Mouse (Mus musculus): ENCODE data around the gene Cdh23.

Cdh23 gene

DNA sequence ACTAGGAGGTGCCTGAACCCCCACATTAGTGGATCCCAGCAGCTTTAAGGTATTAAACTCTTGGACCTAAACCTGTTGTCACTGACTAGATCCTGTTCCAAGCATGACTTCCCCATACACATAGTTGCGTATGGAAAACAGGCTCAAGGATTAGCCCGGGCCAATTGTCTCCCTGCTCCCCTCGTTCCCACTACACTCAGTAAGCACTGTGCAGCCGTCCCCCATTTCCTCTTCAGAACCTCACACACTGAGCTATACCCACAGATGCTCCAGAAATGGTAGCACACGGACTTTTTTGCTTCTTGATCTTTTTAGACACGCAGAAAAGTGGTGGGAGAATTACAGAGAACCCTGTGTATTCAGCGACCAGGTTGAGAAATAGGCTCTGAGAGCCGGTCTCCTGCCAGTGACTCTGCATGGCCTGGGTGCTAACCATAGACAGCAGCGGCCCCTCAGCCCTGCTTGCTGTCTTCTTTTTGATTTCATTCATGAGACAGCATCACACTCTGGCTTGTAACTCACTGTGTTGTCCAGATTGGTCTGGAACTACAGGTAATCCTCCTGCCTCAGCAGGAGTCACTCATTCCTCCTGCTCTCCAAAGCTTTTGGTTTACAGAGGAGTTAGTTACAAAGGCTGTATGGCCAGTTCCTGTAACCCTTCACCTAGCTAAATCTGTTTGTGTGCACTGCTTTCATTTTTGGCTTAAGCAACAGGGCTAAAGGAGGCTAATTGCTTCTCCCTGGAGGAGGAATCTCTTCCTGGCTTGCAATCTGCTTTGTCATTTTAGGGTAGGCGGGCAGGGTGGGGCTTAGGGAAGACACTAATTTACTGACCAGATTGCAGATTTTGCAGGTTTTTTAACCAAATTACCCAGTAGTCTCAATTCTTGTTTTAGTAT, 413.9 kb downstream of the Cdh23 start:
- no peaks in the 10 kb centered on the region for H3K27me3 ChIP-seq (ENCODE audit: control insufficient read depth, insufficient read depth, low read length, poor library complexity, severe bottlenecking)
- H3K36me3 ChIP-seq (ENCODE audit: control insufficient read depth, insufficient read depth, low read length, poor library complexity, severe bottlenecking), result peaks cover 1% of the 10 kb centered on the region; the same call in 1 of the 2 replicates
- DNase-seq (ENCODE audit: low read depth, low spot score), result no peak

DNA sequence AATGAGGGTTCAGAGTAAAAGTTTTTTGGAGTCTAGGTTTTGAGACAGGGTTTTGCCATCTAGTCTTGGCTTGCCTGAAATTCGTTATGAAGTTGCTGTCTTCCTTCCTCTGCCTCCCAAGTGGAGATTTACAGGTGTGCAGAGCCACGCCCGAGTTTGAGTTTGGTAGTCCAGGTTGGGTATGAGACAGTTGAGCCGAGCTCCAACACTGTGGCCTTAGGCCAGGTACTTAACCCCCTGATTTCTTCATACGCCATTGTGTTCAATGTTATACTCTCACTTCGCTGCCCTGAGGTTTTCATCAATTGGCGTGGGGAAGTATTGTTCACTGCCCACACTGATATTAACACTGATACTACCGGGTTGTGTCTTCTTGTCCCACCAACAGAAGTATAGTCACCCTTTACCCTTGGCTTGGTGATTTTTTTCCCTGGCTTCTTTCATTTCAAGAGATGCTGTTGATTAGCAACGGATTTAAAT, 414.7 kb downstream of the Cdh23 start:
- no peak for DNase-seq (ENCODE audit: low read depth, low spot score)
- H3K27me3 ChIP-seq (ENCODE audit: control insufficient read depth, insufficient read depth, low read length, poor library complexity, severe bottlenecking), result no peaks in the 10 kb centered on the region
- H3K36me3 ChIP-seq (ENCODE audit: control insufficient read depth, insufficient read depth, low read length, poor library complexity, severe bottlenecking), result peaks cover 1% of the 10 kb centered on the region; the same call in 1 of the 2 replicates

DNA sequence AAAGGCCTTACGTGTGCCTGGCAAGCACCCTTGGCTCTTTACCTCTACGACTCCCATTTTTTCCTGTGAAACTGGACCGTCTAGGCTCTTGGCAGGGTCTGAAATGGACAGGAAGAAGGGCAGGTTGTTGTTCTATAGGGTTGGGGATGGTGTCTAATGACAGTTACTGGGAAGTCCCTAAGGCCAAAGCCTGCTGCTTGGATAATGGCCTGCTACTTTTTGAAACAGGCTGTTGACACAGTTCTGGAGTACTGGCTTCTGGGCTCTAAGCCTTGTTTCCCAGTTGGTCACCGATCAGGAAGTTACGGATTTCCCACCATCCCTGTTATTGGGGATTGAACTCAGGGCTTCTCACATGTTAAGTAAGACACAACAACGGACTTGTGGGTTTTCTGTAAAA, 415.9 kb downstream of the Cdh23 start:
- no peak for DNase-seq (ENCODE audit: low read depth, low spot score)
- Histone ChIP-seq H3K36me3 (ENCODE audit: control insufficient read depth, insufficient read depth, low read length, poor library complexity, severe bottlenecking) (peaks cover 1% of the 10 kb centered on the region; the same call in 1 of the 2 replicates), H3K27me3 (ENCODE audit: control insufficient read depth, insufficient read depth, low read length, poor library complexity, severe bottlenecking) (no peaks in the 10 kb centered on the region)

DNA sequence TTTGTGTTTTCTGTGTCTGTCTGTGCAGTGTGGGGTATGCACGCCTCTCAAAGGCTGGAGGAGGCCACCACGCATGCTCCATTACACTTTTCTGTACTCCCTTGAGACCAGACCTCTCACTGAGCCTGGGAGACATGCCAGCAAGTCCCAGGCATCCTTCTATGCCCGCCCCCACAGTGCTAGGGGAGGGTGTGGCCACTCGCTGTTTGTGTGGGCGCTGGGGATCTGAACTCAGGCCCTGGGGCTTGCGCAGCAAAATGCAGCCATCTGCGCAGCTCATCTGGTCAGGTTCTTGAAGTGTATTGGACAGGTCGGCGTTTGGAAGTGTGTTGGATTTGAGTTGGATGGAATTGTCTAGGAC, 416.4 kb downstream of the Cdh23 start:
- Histone ChIP-seq H3K36me3 (ENCODE audit: control insufficient read depth, insufficient read depth, low read length, poor library complexity, severe bottlenecking) (0 out of 2 replicates have a peak, but pooled peaks cover 1% of the 10 kb centered on the region), H3K27me3 (ENCODE audit: control insufficient read depth, insufficient read depth, low read length, poor library complexity, severe bottlenecking) (no peaks in the 10 kb centered on the region)
- peak; percentile 64 for DNase-seq (ENCODE audit: low read depth, low spot score)

DNA sequence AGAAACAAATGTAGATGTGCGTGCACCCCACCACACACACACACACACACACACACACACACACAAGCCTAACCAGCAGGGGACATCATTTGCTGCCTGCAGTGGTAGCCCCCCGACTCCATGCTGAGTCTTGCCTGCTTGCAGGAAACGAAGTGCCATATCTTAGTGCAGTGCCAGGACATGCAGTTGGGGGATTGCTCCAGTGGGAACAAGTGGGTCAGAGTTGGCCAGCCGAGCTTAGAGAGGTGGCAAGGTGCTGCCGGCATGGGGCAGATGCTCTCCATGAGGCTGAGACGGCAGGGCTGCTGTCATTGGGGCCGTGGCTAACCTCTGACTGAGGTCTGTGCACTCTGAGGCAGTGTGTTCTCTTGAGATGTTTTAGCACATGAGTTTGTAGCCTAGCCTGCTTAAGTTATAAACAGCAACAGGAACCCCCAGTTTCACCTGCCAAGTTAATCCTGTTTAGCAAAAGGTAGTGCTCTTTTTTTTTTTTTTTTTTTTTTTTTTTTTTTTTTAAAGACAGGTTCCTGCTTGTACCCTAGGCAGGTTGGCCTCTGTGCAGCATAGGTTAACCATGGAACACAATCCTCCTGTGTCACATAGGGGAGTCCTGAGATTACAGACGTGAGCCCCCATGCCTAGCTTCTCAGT, 416.9 kb downstream of the Cdh23 start:
- peak; percentile 47 for DNase-seq (ENCODE audit: low read depth, low spot score)
- no peaks in the 10 kb centered on the region for H3K27me3 ChIP-seq (ENCODE audit: control insufficient read depth, insufficient read depth, low read length, poor library complexity, severe bottlenecking)
- 0 out of 2 replicates have a peak, but pooled peaks cover 1% of the 10 kb centered on the region for H3K36me3 ChIP-seq (ENCODE audit: control insufficient read depth, insufficient read depth, low read length, poor library complexity, severe bottlenecking)

DNA sequence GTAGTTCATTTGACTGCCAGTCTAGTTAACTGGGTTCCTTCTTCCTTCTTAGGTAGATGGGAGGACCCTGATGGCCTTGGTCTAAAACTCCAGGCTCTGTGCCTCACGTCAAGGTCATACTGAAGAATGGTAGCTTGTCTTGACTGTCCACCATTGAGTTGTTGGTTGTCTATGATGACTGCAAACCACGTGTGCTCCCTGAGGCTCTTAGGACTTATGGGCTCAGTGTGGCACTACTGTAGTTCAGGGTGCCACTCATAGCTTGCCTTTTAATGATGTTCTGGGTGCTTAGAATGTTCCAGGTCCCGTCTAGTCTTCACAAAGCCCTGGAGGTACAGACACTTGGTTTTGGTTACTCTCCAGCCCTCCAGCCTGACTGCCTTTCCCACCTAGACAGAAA, 417.5 kb downstream of the Cdh23 start:
- H3K36me3 ChIP-seq (ENCODE audit: control insufficient read depth, insufficient read depth, low read length, poor library complexity, severe bottlenecking), result 0 out of 2 replicates have a peak, but pooled peaks cover 1% of the 10 kb centered on the region
- H3K27me3 ChIP-seq (ENCODE audit: control insufficient read depth, insufficient read depth, low read length, poor library complexity, severe bottlenecking), result no peaks in the 10 kb centered on the region
- no peak for DNase-seq (ENCODE audit: low read depth, low spot score)

DNA sequence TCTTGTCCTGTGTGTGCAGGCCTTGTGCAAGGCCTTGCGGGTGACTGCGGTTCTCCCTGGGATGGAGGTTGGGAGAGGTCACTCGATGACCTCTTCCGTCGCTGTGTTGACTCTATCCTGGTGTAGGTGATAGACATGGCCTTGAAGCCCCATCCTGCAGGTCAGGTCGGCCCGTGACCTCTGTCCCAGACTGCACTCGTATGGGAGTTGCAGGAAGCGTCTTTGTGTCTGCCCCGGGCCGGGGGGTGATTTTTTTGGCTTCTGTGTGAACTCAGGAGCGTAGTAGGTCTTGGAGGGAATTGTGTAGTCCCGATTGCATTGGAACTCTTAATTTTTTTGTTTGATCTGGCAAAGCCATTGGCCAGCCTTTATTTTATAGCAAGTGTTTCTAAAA, 418.3 kb downstream of the Cdh23 start:
- DNase-seq (ENCODE audit: low read depth, low spot score), result no peak

DNA sequence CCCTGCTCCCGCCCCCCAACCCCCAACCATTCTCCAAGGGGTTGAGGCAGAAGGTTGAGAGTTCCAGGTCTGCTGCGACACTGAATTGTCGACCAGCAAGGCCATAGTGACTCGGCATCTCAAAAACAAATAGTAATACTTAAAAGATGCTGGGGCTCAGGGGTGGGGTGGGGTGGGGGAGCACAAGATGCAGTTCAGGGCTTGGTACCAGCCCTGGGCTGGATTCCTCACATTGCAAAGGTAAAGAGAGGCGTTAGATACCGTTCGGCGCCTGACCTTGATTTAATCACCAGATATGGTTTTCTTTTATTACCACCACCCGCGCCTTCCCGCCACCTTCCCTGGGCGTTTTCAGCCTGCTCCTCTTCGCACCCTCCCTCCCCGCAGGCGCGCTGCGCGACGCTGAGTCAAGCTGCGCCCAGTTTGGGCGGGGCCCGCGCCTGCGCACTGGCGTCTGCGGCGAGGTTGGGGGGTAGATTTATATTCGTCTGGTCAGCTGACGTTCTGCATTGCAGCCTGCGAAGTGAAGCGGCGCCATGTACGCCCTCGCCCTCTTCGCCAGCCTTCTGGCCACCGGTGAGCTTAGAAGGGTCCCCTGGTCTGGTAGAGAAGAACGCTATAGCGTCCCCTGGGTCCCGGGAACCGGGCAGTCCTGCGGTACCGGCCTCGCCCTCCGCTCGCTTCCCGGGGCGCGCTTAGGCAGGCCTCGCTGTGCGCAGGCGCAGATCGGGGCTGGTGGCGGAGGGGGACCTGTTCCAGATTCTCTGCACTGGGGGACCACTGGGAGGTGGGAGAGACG, 418.9 kb downstream of the Cdh23 start, which contains the start of gene Psap:
TSS of gene Psap (plus strand) at position 421 of the 799 bp plus-strand sequence.
- no peaks in the 10 kb centered on the region for H3K27me3 ChIP-seq (ENCODE audit: control insufficient read depth, insufficient read depth, low read length, poor library complexity, severe bottlenecking)

More for the DNA sequence above, 418.3 kb downstream of the Cdh23 start:
- Histone ChIP-seq H3K27me3 (ENCODE audit: control insufficient read depth, insufficient read depth, low read length, poor library complexity, severe bottlenecking) (no peaks in the 10 kb centered on the region), H3K36me3 (ENCODE audit: control insufficient read depth, insufficient read depth, low read length, poor library complexity, severe bottlenecking) (0 out of 2 replicates have a peak, but pooled peaks cover 1% of the 10 kb centered on the region)

DNA sequence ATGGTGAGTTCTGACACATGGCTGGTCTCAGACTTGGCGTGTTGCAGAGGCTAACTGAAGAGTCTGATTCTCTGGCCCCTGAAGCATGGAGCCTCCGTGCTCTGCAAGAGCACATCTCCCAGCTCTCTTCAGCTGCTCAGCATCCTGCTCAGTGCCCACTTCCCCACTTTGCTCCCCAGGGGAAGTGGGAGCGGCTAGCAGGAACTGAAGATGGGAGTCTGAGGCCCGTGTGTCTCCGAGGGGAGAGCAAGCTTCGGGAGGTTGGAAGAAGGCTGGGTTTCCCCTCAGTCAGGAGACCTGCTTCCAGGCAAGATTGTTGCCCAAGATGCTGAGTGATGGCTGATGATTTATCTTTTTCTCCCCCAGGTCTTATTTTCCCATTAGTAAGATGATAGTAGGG, 422.9 kb downstream of the Cdh23 start:
- DNase-seq (ENCODE audit: low read depth, low spot score), result no peak
- Histone ChIP-seq H3K27me3 (ENCODE audit: control insufficient read depth, insufficient read depth, low read length, poor library complexity, severe bottlenecking) (no peaks in the 10 kb centered on the region), H3K36me3 (ENCODE audit: control insufficient read depth, insufficient read depth, low read length, poor library complexity, severe bottlenecking) (no peaks in the 10 kb centered on the region; the same call in 1 of the 2 replicates)

More for the DNA sequence above, 418.9 kb downstream of the Cdh23 start, which contains the start of gene Psap:
- DNase-seq (ENCODE audit: low read depth, low spot score), result peak; percentile 96
- H3K36me3 ChIP-seq (ENCODE audit: control insufficient read depth, insufficient read depth, low read length, poor library complexity, severe bottlenecking), result 0 out of 2 replicates have a peak, but pooled peaks cover 1% of the 10 kb centered on the region

DNA sequence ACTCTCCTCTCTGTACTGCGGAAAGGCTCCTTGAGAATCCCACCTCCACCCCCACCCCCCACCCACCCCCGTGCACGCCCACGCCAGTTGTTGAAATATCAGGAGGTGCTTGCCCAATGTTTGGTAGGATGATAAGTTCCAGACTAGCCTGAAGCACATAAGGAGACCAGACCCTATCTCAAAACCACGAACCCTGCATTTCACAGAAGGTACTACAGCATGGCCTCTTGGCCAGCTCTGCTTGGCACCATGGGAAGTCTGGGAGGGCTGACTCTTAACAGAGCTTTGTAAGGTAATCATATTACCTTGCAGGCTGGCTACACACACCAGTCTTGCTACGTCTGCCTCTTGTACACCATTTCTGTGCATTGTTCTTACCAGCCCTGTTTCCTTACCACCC, 424.0 kb downstream of the Cdh23 start:
- no peak for DNase-seq (ENCODE audit: low read depth, low spot score)
- no peaks in the 10 kb centered on the region for H3K27me3 ChIP-seq (ENCODE audit: control insufficient read depth, insufficient read depth, low read length, poor library complexity, severe bottlenecking)
- H3K36me3 ChIP-seq (ENCODE audit: control insufficient read depth, insufficient read depth, low read length, poor library complexity, severe bottlenecking), result no peaks in the 10 kb centered on the region; the same call in 1 of the 2 replicates

DNA sequence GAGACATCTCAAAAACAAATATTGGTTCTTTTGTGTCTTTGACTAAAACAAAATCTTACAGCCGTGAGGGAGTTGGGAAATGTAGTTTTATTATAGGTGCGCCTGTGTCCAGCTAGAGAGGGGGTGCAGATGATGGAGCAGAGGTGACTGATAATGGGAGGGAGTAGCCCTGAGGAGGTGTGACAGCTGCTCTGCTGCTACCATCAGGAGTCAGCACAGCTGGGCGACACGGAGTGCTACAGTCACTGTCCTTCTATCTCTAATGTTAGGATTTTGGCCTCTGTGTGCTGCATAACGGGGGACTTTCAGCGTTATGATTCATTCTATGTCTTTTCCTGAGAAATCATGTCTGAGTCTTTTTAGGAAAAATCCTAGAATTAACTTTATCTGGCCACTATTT, 425.3 kb downstream of the Cdh23 start:
- no peak for DNase-seq (ENCODE audit: low read depth, low spot score)
- Histone ChIP-seq H3K27me3 (ENCODE audit: control insufficient read depth, insufficient read depth, low read length, poor library complexity, severe bottlenecking) (no peaks in the 10 kb centered on the region), H3K36me3 (ENCODE audit: control insufficient read depth, insufficient read depth, low read length, poor library complexity, severe bottlenecking) (no peaks in the 10 kb centered on the region; the same call in 1 of the 2 replicates)

DNA sequence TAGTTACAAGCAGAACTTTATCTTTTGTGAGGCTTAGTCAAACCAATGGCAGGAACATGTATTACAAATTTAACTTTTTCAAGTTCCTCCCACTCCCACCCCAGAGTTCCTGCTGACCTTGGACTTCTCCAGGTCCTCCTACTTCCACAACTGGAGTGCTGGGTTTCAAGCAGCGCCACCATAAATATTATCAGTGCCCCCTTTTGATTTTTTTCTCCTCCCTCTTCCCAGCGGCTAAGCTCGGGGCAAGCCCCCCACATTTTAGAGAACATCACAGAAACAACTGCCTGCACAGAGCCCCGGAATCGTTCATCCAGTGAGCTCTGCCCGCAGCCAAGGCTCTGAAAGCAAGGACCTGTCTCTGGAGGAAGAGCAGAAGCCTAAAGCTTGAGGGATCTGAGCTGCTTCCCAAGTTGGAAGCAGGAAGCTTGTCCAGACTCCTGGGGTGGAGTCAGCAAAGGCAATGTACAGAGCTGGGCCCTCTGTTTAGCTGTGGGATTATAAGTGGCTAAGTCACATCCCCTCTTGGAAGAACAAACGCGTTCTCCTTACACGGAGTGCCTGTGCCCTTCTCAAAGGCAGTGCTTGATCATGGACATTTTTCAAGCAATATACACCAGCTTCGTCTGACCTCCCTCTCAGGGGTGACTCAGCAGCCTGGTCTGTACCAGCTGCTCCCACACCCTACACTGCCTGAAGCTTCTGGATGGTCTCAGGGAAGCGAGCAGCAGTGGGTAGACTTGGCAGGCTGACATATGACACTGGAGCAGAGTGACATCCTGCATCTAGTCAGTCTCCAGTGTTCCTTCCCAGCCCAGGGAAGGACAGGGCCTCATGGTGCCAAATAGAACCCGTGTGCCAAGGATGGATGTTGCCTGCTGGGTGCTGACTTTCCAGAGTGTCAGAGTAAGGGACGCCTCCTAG, 426.9 kb downstream of the Cdh23 start:
- Histone ChIP-seq H3K27me3 (ENCODE audit: control insufficient read depth, insufficient read depth, low read length, poor library complexity, severe bottlenecking) (no peaks in the 10 kb centered on the region), H3K36me3 (ENCODE audit: control insufficient read depth, insufficient read depth, low read length, poor library complexity, severe bottlenecking) (no peaks in the 10 kb centered on the region; the same call in 1 of the 2 replicates)
- DNase-seq (ENCODE audit: low read depth, low spot score), result no peak

DNA sequence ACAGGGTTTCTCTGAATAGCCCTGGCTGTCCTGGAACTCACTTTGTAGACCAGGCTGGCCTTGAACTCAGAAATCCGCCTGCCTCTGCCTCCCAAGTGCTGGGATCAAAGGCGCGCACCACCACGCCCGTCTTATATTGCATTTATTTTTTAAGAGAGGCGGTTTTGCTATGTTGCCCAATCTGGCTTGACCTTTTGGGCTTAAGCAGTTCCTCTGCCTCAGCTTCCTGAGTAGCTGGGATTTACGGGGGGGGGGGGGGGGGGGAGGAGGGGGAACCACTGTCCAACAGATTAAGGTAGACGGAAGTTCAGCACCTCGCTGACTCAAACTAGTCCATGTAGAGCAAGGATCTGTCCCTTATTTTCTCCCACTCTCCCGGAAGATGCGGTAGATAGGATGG, 427.6 kb downstream of the Cdh23 start:
- no peak for DNase-seq (ENCODE audit: low read depth, low spot score)
- no peaks in the 10 kb centered on the region; the same call in 1 of the 2 replicates for H3K36me3 ChIP-seq (ENCODE audit: control insufficient read depth, insufficient read depth, low read length, poor library complexity, severe bottlenecking)
- no peaks in the 10 kb centered on the region for H3K27me3 ChIP-seq (ENCODE audit: control insufficient read depth, insufficient read depth, low read length, poor library complexity, severe bottlenecking)

Data from splenic B cell, adult 2 months (primary cell).